Mouse (Mus musculus): Measurements from ENCODE around the gene Grm2. TPM values are rescaled to one million over a fixed set of nuclear protein-coding genes. Genes with fewer than 3 reads are reported as not detected.

The Grm2 gene
- total RNA-seq, 1 experiment = 1.7 TPM

GRCm38 (mm10) chr9:106678242-106678641, 22.4 kb upstream of the Grm2 start:
- no peaks in the 10 kb centered on the region for H3K9me3 ChIP-seq (ENCODE audit: control insufficient read depth, insufficient read depth, low read depth, low read length)
- H3K27ac ChIP-seq (ENCODE audit: insufficient read depth, low read depth, low read length, poor library complexity, severe bottlenecking) = no peak overlapping the region
- no peak overlapping the region for H3K4me3 ChIP-seq (ENCODE audit: insufficient read depth in 1 of 2, low read depth in 1 of 2, low read length in 2 of 2, poor library complexity in 1 of 2, severe bottlenecking in 1 of 2)
- no peak overlapping the region for H3K9ac ChIP-seq (ENCODE audit: insufficient read depth, low read depth, low read length, poor library complexity, severe bottlenecking)
- in situ Hi-C loops (cut with MboI; ENCODE audit: low sequenced_read_pairs in 2 of 2, unreplicated experiment in 2 of 2) = loop anchor here in 1 of 2 experiments (10.0 kb wide), 1 partner anchor 137 kb away; no protein-coding TSS in a partner anchor
- DNase-seq (ENCODE audit: low read depth, low spot score) = no peak
- H3K36me3 ChIP-seq (ENCODE audit: control insufficient read depth, insufficient read depth, low read length, poor library complexity, severe bottlenecking) = peaks cover 34% of the 10 kb centered on the region
- no peak for TF ChIP-seq ZNF384 (IDR thresholded peaks at IDR 0.05; ENCODE audit: low read depth, low read length)
- TF ChIP-seq MAFK (IDR thresholded peaks at IDR 0.05; ENCODE audit: insufficient read depth, low read depth, low read length) = no peak
- no peak for TF ChIP-seq HCFC1 (IDR thresholded peaks at IDR 0.05; ENCODE audit: borderline replicate concordance, insufficient read depth, low read length)
- TF ChIP-seq CHD2 (IDR thresholded peaks at IDR 0.05; ENCODE audit: low read depth, low read length) = no peak
- no peak for TF ChIP-seq ZC3H11A (IDR thresholded peaks at IDR 0.05; ENCODE audit: borderline replicate concordance, low read depth, low read length)
- peaks cover 0 to 6% of the 10 kb centered on the region in 2 experiments; a peak in 2 of 4 replicates for H3K4me1 ChIP-seq (ENCODE audit: control insufficient read depth in 2 of 2, insufficient read depth in 2 of 2, low read length in 2 of 2, poor library complexity in 1 of 2)

GRCm38 (mm10) chr9:106677702-106678101, 21.8 kb upstream of the Grm2 start:
- Histone ChIP-seq H3K4me1 (ENCODE audit: control insufficient read depth in 2 of 2, insufficient read depth in 2 of 2, low read length in 2 of 2, poor library complexity in 1 of 2) (peaks cover 0 to 6% of the 10 kb centered on the region in 2 experiments; a peak in 2 of 4 replicates), H3K36me3 (ENCODE audit: control insufficient read depth, insufficient read depth, low read length, poor library complexity, severe bottlenecking) (peaks cover 38% of the 10 kb centered on the region), H3K27ac (ENCODE audit: insufficient read depth, low read depth, low read length, poor library complexity, severe bottlenecking) (no peak overlapping the region), H3K9ac (ENCODE audit: insufficient read depth, low read depth, low read length, poor library complexity, severe bottlenecking) (no peak overlapping the region), H3K9me3 (ENCODE audit: control insufficient read depth, insufficient read depth, low read depth, low read length) (no peaks in the 10 kb centered on the region), H3K4me3 (ENCODE audit: insufficient read depth in 1 of 2, low read depth in 1 of 2, low read length in 2 of 2, poor library complexity in 1 of 2, severe bottlenecking in 1 of 2) (no peak overlapping the region)
- DNase-seq (ENCODE audit: low read depth, low spot score) = no peak
- in situ Hi-C loops (cut with MboI; ENCODE audit: low sequenced_read_pairs in 2 of 2, unreplicated experiment in 2 of 2) = loop anchor here in 1 of 2 experiments (10.0 kb wide), 1 partner anchor 137 kb away; no protein-coding TSS in a partner anchor
- no peak for TF ChIP-seq MAFK (IDR thresholded peaks at IDR 0.05; ENCODE audit: insufficient read depth, low read depth, low read length)
- TF ChIP-seq CHD2 (IDR thresholded peaks at IDR 0.05; ENCODE audit: low read depth, low read length) = no peak
- no peak for TF ChIP-seq ZNF384 (IDR thresholded peaks at IDR 0.05; ENCODE audit: low read depth, low read length)
- TF ChIP-seq ZC3H11A (IDR thresholded peaks at IDR 0.05; ENCODE audit: borderline replicate concordance, low read depth, low read length) = no peak
- no peak for TF ChIP-seq HCFC1 (IDR thresholded peaks at IDR 0.05; ENCODE audit: borderline replicate concordance, insufficient read depth, low read length)

GRCm38 (mm10) chr9:106676571-106676970, 20.7 kb upstream of the Grm2 start:
- Histone ChIP-seq H3K27ac (ENCODE audit: insufficient read depth, low read depth, low read length, poor library complexity, severe bottlenecking) (no peak overlapping the region), H3K9me3 (ENCODE audit: control insufficient read depth, insufficient read depth, low read depth, low read length) (no peaks in the 10 kb centered on the region), H3K36me3 (ENCODE audit: control insufficient read depth, insufficient read depth, low read length, poor library complexity, severe bottlenecking) (peaks cover 39% of the 10 kb centered on the region), H3K4me3 (ENCODE audit: insufficient read depth in 1 of 2, low read depth in 1 of 2, low read length in 2 of 2, poor library complexity in 1 of 2, severe bottlenecking in 1 of 2) (no peak overlapping the region), H3K9ac (ENCODE audit: insufficient read depth, low read depth, low read length, poor library complexity, severe bottlenecking) (no peak overlapping the region), H3K4me1 (ENCODE audit: control insufficient read depth in 2 of 2, insufficient read depth in 2 of 2, low read length in 2 of 2, poor library complexity in 1 of 2) (peaks cover 0 to 6% of the 10 kb centered on the region in 2 experiments; a peak in 2 of 4 replicates)
- in situ Hi-C loops (cut with MboI; ENCODE audit: low sequenced_read_pairs in 2 of 2, unreplicated experiment in 2 of 2) = loop anchor here in 1 of 2 experiments (10.0 kb wide), 1 partner anchor 138 kb away; no protein-coding TSS in a partner anchor
- no peak for DNase-seq (ENCODE audit: low read depth, low spot score)
- no peak for TF ChIP-seq MAFK (IDR thresholded peaks at IDR 0.05; ENCODE audit: insufficient read depth, low read depth, low read length)

DNA sequence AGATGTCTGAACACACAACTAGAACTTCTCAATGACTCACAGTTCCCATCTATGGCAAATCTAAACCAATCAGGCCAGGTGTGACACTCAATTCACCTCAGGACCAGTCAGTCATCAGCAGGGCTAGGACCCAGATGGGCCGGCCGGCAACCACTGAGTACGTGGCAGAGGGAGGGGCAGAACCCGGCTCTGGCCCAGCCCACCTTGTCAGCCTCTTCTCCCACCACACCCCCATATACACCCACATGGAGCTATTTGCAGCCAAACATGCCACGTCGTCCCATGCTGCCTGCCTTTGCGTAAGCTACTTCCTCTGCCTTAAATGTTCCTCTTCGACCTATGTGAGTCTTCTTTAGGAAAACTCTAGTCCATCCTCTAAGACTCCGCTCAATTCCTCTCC, 20.1 kb upstream of the Grm2 start:
- no peak for DNase-seq (ENCODE audit: low read depth, low spot score)
- H3K9me3 ChIP-seq (ENCODE audit: control insufficient read depth, insufficient read depth, low read depth, low read length) = no peaks in the 10 kb centered on the region
- H3K9ac ChIP-seq (ENCODE audit: insufficient read depth, low read depth, low read length, poor library complexity, severe bottlenecking) = no peak overlapping the region
- TF ChIP-seq ZNF384 (IDR thresholded peaks at IDR 0.05; ENCODE audit: low read depth, low read length) (no peak), CHD2 (IDR thresholded peaks at IDR 0.05; ENCODE audit: low read depth, low read length) (no peak), ZC3H11A (IDR thresholded peaks at IDR 0.05; ENCODE audit: borderline replicate concordance, low read depth, low read length) (no peak), MAFK (IDR thresholded peaks at IDR 0.05; ENCODE audit: insufficient read depth, low read depth, low read length) (no peak), HCFC1 (IDR thresholded peaks at IDR 0.05; ENCODE audit: borderline replicate concordance, insufficient read depth, low read length) (no peak)
- H3K4me1 ChIP-seq (ENCODE audit: control insufficient read depth in 2 of 2, insufficient read depth in 2 of 2, low read length in 2 of 2, poor library complexity in 1 of 2) = peaks cover 0 to 6% of the 10 kb centered on the region in 2 experiments; a peak in 2 of 4 replicates
- no peak overlapping the region for H3K4me3 ChIP-seq (ENCODE audit: insufficient read depth in 1 of 2, low read depth in 1 of 2, low read length in 2 of 2, poor library complexity in 1 of 2, severe bottlenecking in 1 of 2)
- in situ Hi-C loops (cut with MboI; ENCODE audit: low sequenced_read_pairs in 2 of 2, unreplicated experiment in 2 of 2) = loop anchor here in 1 of 2 experiments (10.0 kb wide), 1 partner anchor 139 kb away; no protein-coding TSS in a partner anchor
- H3K27ac ChIP-seq (ENCODE audit: insufficient read depth, low read depth, low read length, poor library complexity, severe bottlenecking) = no peak overlapping the region
- H3K36me3 ChIP-seq (ENCODE audit: control insufficient read depth, insufficient read depth, low read length, poor library complexity, severe bottlenecking) = peaks cover 41% of the 10 kb centered on the region
